Mouse (Mus musculus) MEL (cell line): ENCODE measurements around the gene Evpl. TPM values are rescaled to one million over a fixed set of nuclear protein-coding genes. Genes with fewer than 3 reads are reported as not detected.
A peak's percentile ranks its signal among the peaks of the same experiment; 100 is the strongest.

Experiments used
- DNase-seq: peaks from one replicate; pipeline ENCODE4 v3.0.0; 2011; ENCODE audit warnings: low read depth, low spot score
- H3K27ac ChIP-seq: 2 replicates; pipeline ENCODE4 v1.5.1; 2012; ENCODE audit warnings: low read depth, mild to moderate bottlenecking, control low read depth, low read length, moderate library complexity; ENCODE audit not compliant: control insufficient read depth
- H3K27me3 ChIP-seq, 2 experiments: fragments of 150-350 bp in 1 of 2; sonication (generic) in 1 of 2; 2 replicates each; pipeline ENCODE4 v1.6.1; 2012; ENCODE audit warnings: low read length in 2 of 2, mild to moderate bottlenecking in 2 of 2, improper control_type of control experiment in 1 of 2, moderate library complexity in 1 of 2; ENCODE audit not compliant: insufficient read depth in 2 of 2, control insufficient read depth in 1 of 2
- H3K36me3 ChIP-seq, 2 experiments: 2 replicates each; pipeline ENCODE4 v1.6.1; 2012 to 2014; ENCODE audit warnings: low read length in 2 of 2, improper control_type of control experiment in 1 of 2, inconsistent platforms in 1 of 2, mild to moderate bottlenecking in 1 of 2; ENCODE audit not compliant: insufficient read depth in 2 of 2, control insufficient read depth in 1 of 2
- H3K4me1 ChIP-seq, 2 experiments: fragments of 150-350 bp in 1 of 2; sonication (generic) in 1 of 2; 2 replicates each; pipeline ENCODE4 v1.6.1; 2012; ENCODE audit warnings: low read length in 2 of 2, improper control_type of control experiment in 1 of 2, mild to moderate bottlenecking in 1 of 2; ENCODE audit not compliant: insufficient read depth in 2 of 2, control insufficient read depth in 1 of 2
- H3K4me3 ChIP-seq, 2 experiments: fragments of 150-350 bp in 1 of 2; sonication (generic) in 1 of 2; 2 replicates each; pipeline ENCODE4 v1.5.1; 2012; ENCODE audit warnings: low read depth in 2 of 2, low read length in 2 of 2, mild to moderate bottlenecking in 2 of 2, moderate library complexity in 2 of 2, control low read depth in 1 of 2, improper control_type of control experiment in 1 of 2; ENCODE audit not compliant: control insufficient read depth in 1 of 2, insufficient read depth in 1 of 2
- H3K79me2 ChIP-seq: 2 replicates; pipeline ENCODE4 v1.6.1; 2012; ENCODE audit warnings: mild to moderate bottlenecking, low read length, moderate library complexity; ENCODE audit not compliant: control insufficient read depth, poor library complexity, insufficient read depth
- H3K9ac ChIP-seq: 2 replicates; pipeline ENCODE4 v1.6.1; 2012; ENCODE audit warnings: low read depth, mild to moderate bottlenecking, control low read depth, low read length, moderate library complexity; ENCODE audit not compliant: control insufficient read depth, poor library complexity, severe bottlenecking
- H3K9me3 ChIP-seq: fragments of 150-350 bp; sonication (generic); replicated peaks from 2 replicates; pipeline ENCODE4 v1.6.1; 2012; ENCODE audit warnings: mild to moderate bottlenecking, low read length, improper control_type of control experiment, moderate library complexity; ENCODE audit not compliant: insufficient read depth
- CTCF ChIP-seq, 3 experiments: IDR thresholded peaks in 2 of 3; conservative IDR thresholded peaks in 1 of 3; 2 replicates each; pipeline ENCODE4 v1.5.1; 2011 to 2012; ENCODE audit warnings: low read length in 3 of 3, low read depth in 2 of 3, mild to moderate bottlenecking in 2 of 3, improper control_type of control experiment in 1 of 3, inconsistent platforms in 1 of 3, mixed read lengths in 1 of 3, moderate library complexity in 1 of 3; ENCODE audit not compliant: control insufficient read depth in 1 of 3, insufficient read depth in 1 of 3, poor library complexity in 1 of 3, severe bottlenecking in 1 of 3
- E2F4 ChIP-seq: IDR thresholded peaks from 2 replicates; pipeline ENCODE4 v1.6.1; 2011; ENCODE audit warnings: low read depth, low read length, improper control_type of control experiment, borderline replicate concordance
- EP300 ChIP-seq, 2 experiments: IDR thresholded peaks; 2 replicates each; pipeline ENCODE4 v1.6.1; 2011; ENCODE audit warnings: improper control_type of control experiment in 2 of 2, low read length in 2 of 2, low read depth in 1 of 2, mild to moderate bottlenecking in 1 of 2
- ETS1 ChIP-seq: IDR thresholded peaks from 2 replicates; pipeline ENCODE4 v1.6.1; 2012; ENCODE audit warnings: low read depth, mild to moderate bottlenecking, inconsistent platforms, low read length, improper control_type of control experiment, moderate library complexity
- GABPA ChIP-seq: IDR thresholded peaks from 2 replicates; pipeline ENCODE4 v1.6.1; 2012; ENCODE audit warnings: low read depth, mild to moderate bottlenecking, inconsistent platforms, low read length, improper control_type of control experiment, moderate library complexity
- MXI1 ChIP-seq: IDR thresholded peaks from 2 replicates; pipeline ENCODE4 v1.6.1; 2011; ENCODE audit warnings: mild to moderate bottlenecking, low read depth, low read length, improper control_type of control experiment
- MYB ChIP-seq: IDR thresholded peaks from 2 replicates; pipeline ENCODE4 v1.6.1; 2011; ENCODE audit warnings: mild to moderate bottlenecking, low read depth, low read length, improper control_type of control experiment
- MYC ChIP-seq: IDR thresholded peaks from 2 replicates; pipeline ENCODE4 v1.6.1; 2011; ENCODE audit warnings: low read depth, mild to moderate bottlenecking, low read length, improper control_type of control experiment, moderate library complexity
- NRF1 ChIP-seq: IDR thresholded peaks from 2 replicates; pipeline ENCODE4 v1.6.1; 2014; ENCODE audit warnings: low read depth, mild to moderate bottlenecking, inconsistent platforms, low read length, improper control_type of control experiment, moderate library complexity; ENCODE audit not compliant: poor library complexity, insufficient read depth, severe bottlenecking
- SMC3 ChIP-seq: IDR thresholded peaks from 2 replicates; pipeline ENCODE4 v1.6.1; 2011; ENCODE audit warnings: low read depth, low read length, improper control_type of control experiment
- TAL1 ChIP-seq: IDR thresholded peaks from 2 replicates; pipeline ENCODE4 v1.6.1; 2012; ENCODE audit warnings: mild to moderate bottlenecking, inconsistent platforms, low read length, moderate library complexity, mixed read lengths
- USF1 ChIP-seq: IDR thresholded peaks from 2 replicates; pipeline ENCODE4 v1.6.1; 2014; ENCODE audit warnings: low read depth, mild to moderate bottlenecking, inconsistent platforms, low read length, improper control_type of control experiment, moderate library complexity
- polyA plus RNA-seq, 2 experiments: library from polyadenylated mRNA; stranded (reverse) in 1 of 2; unstranded in 1 of 2; fragments of >175 nt in 1 of 2; fragments of >200 nt in 1 of 2; gene quantifications; 2 replicates each; pipeline versions ENCODE4 v1.2.1 to v1.2.4; 2012; ENCODE audit warnings: low replicate concordance in 2 of 2, low read depth in 1 of 2; ENCODE audit not compliant: insufficient read length in 2 of 2, insufficient read depth in 1 of 2, missing spikeins in 1 of 2
- total RNA-seq: library from RNA; depleted of rRNA; stranded (reverse); fragments of 300-350 nt; gene quantifications from 2 replicates; pipeline ENCODE4 v1.2.3, GENCODE M21; 2012

Gene Evpl
- total and polyA plus RNA-seq, 3 experiments = 0.39 to 0.78 TPM; not detected in 1

DNA sequence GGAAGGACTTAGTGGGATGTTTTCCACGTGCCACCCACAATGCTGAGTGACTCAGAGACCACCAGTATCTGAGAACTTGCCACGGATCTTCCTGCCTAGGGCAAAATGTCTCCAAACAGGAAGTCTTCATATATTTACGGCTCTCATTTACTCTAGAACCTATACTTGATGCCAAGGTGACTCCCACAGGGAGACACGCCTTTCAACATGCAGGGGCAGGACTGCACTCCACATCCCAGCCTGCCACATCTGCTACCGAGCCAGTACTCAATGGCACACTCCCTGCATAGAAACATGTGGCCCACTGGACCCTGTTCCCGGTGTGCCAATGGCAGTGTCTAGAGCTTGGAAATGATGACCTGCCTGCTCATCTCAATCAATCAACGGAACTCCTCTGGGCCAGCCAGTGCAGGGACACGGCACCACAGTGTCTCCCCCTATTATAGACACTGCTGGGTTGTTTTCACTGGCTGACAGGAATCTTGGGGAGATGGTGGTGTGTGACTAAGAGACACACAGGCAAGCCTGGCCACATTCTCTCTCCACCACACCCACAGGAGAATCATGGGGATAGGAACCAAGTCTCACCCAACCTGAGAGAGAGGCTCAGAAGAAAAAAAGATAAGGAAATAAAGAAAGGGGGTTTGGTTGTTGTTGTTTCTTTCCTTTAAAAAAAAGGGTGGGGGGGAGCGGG is 18.3 kb upstream of the Evpl start:
- Histone ChIP-seq H3K27ac (no peak overlapping the region), H3K27me3 (no peaks in the 10 kb centered on the region), H3K9me3 (no peaks in the 10 kb centered on the region), H3K9ac (no peak overlapping the region), H3K36me3 (peaks cover 7 to 38% of the 10 kb centered on the region in 2 experiments), H3K4me1 (peaks cover 0 to 3% of the 10 kb centered on the region in 2 experiments; a peak in 1 of 4 replicates), H3K4me3 (no peak overlapping the region), H3K79me2 (no peaks in the 10 kb centered on the region; the same call in 1 of the 2 replicates)
- no peak for DNase-seq
- TF ChIP-seq GABPA = no peak

DNA sequence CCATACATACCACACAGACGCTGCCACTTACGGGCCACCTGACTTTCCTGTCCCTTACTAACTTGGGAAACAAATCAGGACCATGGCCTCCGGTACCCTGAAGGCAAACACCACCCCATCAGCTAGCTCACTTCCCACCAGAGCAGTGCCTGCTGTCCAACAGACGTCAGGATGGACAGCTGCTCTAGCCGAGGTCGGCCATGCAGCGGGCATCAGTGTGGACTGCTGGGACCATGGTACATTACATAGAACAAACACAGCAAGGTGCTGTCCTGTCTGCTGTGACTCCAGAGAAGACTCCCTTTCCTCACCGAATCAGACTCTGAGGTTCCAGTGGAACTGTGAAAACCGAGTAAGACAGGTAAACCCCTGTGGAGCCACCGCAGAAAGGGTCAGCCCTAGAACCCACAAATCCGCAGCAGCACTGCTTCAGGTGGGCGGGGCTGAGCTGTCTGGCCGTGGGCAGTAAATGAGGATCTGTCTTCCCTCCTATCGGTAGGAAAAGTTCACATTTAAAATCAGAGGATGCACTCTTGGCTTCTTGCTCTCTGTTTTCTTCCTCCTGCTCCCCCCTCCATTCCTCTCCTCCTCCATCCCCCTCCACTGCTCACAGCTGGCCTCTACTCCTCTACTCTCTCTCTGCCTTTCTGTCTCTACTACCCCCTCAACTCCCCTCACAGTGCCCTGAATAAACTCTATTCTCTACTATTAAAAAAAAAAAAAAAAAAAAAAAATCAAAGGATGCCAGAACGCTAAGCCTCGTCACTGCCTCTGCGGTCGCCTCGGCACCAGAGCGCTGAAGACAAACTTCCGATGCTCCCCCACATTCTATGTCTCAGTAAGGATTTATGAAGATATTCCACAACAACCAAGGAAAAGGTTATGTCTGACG is 17.5 kb upstream of the Evpl start:
- H3K4me1 ChIP-seq = peaks cover 0 to 3% of the 10 kb centered on the region in 2 experiments; a peak in 1 of 4 replicates

DNA sequence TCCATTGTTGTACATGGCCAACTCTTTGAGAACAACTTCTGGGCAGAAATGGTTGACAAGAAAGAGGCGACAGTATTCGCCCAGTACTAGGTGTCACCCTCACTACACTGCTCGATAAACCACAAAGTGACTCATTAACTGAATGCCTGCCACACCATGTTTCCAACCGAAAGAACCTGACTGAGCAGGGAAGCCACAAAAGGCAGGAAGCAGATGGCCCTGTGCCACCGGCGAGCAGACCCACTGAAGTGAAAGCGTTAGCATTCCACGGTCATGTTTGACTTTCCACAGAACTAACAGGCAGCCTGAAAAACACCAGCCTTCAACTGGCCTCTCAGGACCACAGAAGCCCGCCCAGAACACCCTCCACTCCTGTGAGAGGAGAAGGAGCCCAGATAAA is 16.8 kb upstream of the Evpl start:
- TF ChIP-seq EP300 (IDR thresholded peaks at IDR 0.05; ENCODE audit: low read depth in 1 of 2, low read length in 2 of 2) = peak in 1 of 2 experiments; percentile 44; a peak in 1 of 4 replicates
- TF ChIP-seq CTCF (IDR thresholded peaks at IDR 0.05 in 2 of 3, conservative IDR thresholded peaks at IDR 0.05 in 1 of 3; ENCODE audit: control insufficient read depth in 1 of 3, insufficient read depth in 1 of 3, low read depth in 2 of 3, low read length in 3 of 3, poor library complexity in 1 of 3, severe bottlenecking in 1 of 3) = no peak
- no peak for TF ChIP-seq MXI1
- TF ChIP-seq MYB = peak; percentile 56; the same call in 1 of the 2 replicates
- no peak for TF ChIP-seq GABPA
- TF ChIP-seq ETS1 = peak; percentile 14; the same call in 1 of the 2 replicates
- no peak for TF ChIP-seq E2F4
- TF ChIP-seq MYC = no peak
- TF ChIP-seq NRF1 = no peak
- TF ChIP-seq USF1 = no peak
- TF ChIP-seq TAL1 = 0 out of 2 replicates have a peak, but pooled peaks have one; percentile 7
- H3K27me3 ChIP-seq = no peaks in the 10 kb centered on the region
- peak; percentile 68 for DNase-seq
- no peak overlapping the region for H3K4me3 ChIP-seq
- H3K27ac ChIP-seq = peak overlapping the region; percentile 34; the same call in 1 of the 2 replicates
- H3K36me3 ChIP-seq = peaks cover 7 to 41% of the 10 kb centered on the region in 2 experiments
- H3K79me2 ChIP-seq = no peaks in the 10 kb centered on the region; the same call in 1 of the 2 replicates
- no peak overlapping the region for H3K9ac ChIP-seq
- H3K4me1 ChIP-seq = peaks cover 0 to 3% of the 10 kb centered on the region in 2 experiments; a peak in 1 of 4 replicates
- H3K9me3 ChIP-seq = no peaks in the 10 kb centered on the region

More for the DNA sequence above, 17.5 kb upstream of the Evpl start:
- Histone ChIP-seq H3K4me3 (no peak overlapping the region), H3K27ac (peak overlapping the region; percentile 34; the same call in 1 of the 2 replicates), H3K27me3 (no peaks in the 10 kb centered on the region), H3K9ac (no peak overlapping the region), H3K36me3 (peaks cover 7 to 42% of the 10 kb centered on the region in 2 experiments), H3K79me2 (no peaks in the 10 kb centered on the region; the same call in 1 of the 2 replicates), H3K9me3 (no peaks in the 10 kb centered on the region)
- DNase-seq = no peak
- TF ChIP-seq NRF1 = no peak
- no peak for TF ChIP-seq GABPA
- TF ChIP-seq MYC = no peak
- TF ChIP-seq SMC3 = no peak
- TF ChIP-seq USF1 = no peak
- TF ChIP-seq MYB = no peak
